Mouse (Mus musculus) midbrain, embryonic 14.5 days (tissue): ENCODE measurements around the gene Ttc28. TPM values are rescaled to one million over a fixed set of nuclear protein-coding genes. Genes with fewer than 3 reads are reported as not detected.

Source experiments
- ATAC-seq: fragments of 200-750 bp; cut with Nextera tagmentation; 2 replicates; pipeline ENCODE4 v1.8.0; 2017; ENCODE audit warnings: moderate number of reproducible peaks, moderate library complexity; ENCODE audit not compliant: low FRiP score, low TSS enrichment
- DNase-seq: peaks from one replicate; pipeline ENCODE4 v3.0.0-alpha.2; 2015
- H3K27ac ChIP-seq: fragments of 300-500 bp; sonication (generic); replicated peaks from 2 replicates; pipeline ENCODE4 v1.5.1; 2014; ENCODE audit warnings: mild to moderate bottlenecking, low read depth, low read length, moderate library complexity
- H3K27me3 ChIP-seq: fragments of 300-500 bp; sonication (generic); 2 replicates; pipeline ENCODE4 v1.6.1; 2014; ENCODE audit warnings: low read length, control low read depth, mixed read lengths; ENCODE audit not compliant: control insufficient read depth, insufficient read depth
- H3K36me3 ChIP-seq: fragments of 300-500 bp; sonication (generic); 2 replicates; pipeline ENCODE4 v1.6.1; 2014; ENCODE audit warnings: low read length, control low read depth; ENCODE audit not compliant: control insufficient read depth, insufficient read depth
- H3K4me1 ChIP-seq: fragments of 300-500 bp; sonication (generic); 2 replicates; pipeline ENCODE4 v1.6.1; 2014; ENCODE audit warnings: mild to moderate bottlenecking, antibody characterized with exemption, low read length, control low read depth; ENCODE audit not compliant: control insufficient read depth, insufficient read depth
- H3K4me2 ChIP-seq: fragments of 300-500 bp; sonication (generic); 2 replicates; pipeline ENCODE4 v1.6.1; 2014; ENCODE audit warnings: mild to moderate bottlenecking, low read length, moderate library complexity
- H3K4me3 ChIP-seq: fragments of 300-500 bp; sonication (generic); replicated peaks from 2 replicates; pipeline ENCODE4 v1.5.1; 2014; ENCODE audit warnings: low read depth, low read length
- H3K9ac ChIP-seq: fragments of 300-500 bp; sonication (generic); replicated peaks from 2 replicates; pipeline ENCODE4 v1.6.1; 2014; ENCODE audit warnings: mild to moderate bottlenecking, low read length, moderate library complexity
- H3K9me3 ChIP-seq: fragments of 300-500 bp; sonication (generic); 2 replicates; pipeline ENCODE4 v1.6.1; 2016; ENCODE audit warnings: low read length, control low read depth, mixed read lengths; ENCODE audit not compliant: control insufficient read depth
- WGBS: fragments of 180-500 bp; shearing (Covaris S2); extraction: QIAGEN DNeasy Blood & Tissue Kit; methylation state at CpG from one replicate; pipeline ENCODE4 v1.1.7; 2014; 5-methylcytosine and 5-hydroxymethylcytosine counted together
- polyA plus RNA-seq: library from polyadenylated mRNA; unstranded; fragments of >200 nt; fragmentation: Nextera tagmentation; extraction: Ambion mirVana; gene quantifications from 2 replicates; pipeline ENCODE4 v1.2.1, GENCODE M21; 2014

Ttc28 gene
- polyA plus RNA-seq, 1 experiment from 2014 or later, result 30.9 TPM

DNA sequence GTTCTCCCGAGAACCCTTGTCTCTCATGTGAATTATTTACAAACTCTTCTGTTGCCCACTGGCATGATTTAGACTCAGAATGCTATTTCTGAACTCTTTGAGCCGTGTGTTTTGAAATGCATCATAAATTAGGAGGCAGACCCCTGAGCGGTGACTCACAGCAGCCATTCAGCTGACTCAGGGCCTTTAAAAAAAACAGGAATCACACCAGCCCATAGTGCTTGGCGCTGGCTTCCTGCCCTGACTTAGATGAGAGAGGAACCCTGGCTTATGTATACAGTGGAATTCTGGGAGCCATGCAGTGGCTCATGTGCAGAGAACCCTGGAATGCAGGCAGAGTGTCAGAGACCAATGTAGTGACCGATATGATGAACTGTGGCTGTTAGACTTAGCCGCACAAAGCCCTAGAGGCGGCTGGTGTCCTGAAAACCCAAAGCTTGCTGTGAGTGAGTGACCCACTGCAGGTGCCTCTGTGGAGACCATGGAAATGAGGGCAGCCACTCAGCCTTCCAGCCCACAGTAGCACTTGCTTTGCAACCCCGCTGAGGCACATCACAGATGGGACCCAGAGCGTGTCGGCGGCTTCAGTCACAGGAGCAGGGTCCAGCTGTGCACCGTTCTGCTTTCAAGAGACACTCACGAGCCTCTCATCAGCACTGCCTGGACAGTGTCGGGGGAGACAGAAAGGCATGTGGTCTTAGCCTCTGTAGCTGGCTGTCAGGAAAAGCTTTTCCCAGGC lies 348.9 kb downstream of the Ttc28 start:
- peaks cover 39% of the 10 kb centered on the region for H3K4me1 ChIP-seq
- H3K4me3 ChIP-seq, result no peak overlapping the region
- H3K36me3 ChIP-seq, result peaks cover 59% of the 10 kb centered on the region
- H3K9me3 ChIP-seq, result no peaks in the 10 kb centered on the region
- 17% methylated on average over 14 of the region's 14 CpGs for WGBS
- no peak overlapping the region for H3K4me2 ChIP-seq
- H3K27me3 ChIP-seq, result no peaks in the 10 kb centered on the region
- DNase-seq, result peak; percentile 60
- 0 out of 2 replicates have a peak, but pooled peaks have one; percentile 37 for ATAC-seq
- H3K9ac ChIP-seq, result peak overlapping the region; percentile 24; the same call in 1 of the 2 replicates
- peak overlapping the region; percentile 58 for H3K27ac ChIP-seq

DNA sequence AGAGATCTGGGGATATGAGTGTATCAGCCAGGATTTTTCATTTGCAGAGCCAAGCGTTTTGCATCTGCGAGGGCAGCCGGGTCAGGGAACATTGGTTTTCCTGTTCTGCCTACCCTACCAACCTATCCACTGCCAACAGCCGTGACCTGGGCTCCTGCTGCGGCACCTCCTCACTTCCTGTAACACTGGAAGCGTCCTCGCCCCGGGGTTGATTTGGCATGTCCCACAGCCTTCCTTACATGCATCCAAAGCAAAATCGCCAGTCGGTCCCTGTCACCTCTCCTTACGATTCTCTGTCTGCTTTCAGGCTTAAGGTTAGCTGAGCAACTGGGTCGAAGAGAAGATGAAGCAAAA lies 349.4 kb downstream of the Ttc28 start:
- H3K9me3 ChIP-seq, result no peaks in the 10 kb centered on the region
- H3K4me2 ChIP-seq, result no peak overlapping the region
- H3K4me3 ChIP-seq, result no peak overlapping the region
- H3K27me3 ChIP-seq, result no peaks in the 10 kb centered on the region
- H3K4me1 ChIP-seq, result peaks cover 39% of the 10 kb centered on the region
- H3K9ac ChIP-seq, result no peak overlapping the region; the same call in 1 of the 2 replicates
- ATAC-seq, result no peak
- peaks cover 54% of the 10 kb centered on the region for H3K36me3 ChIP-seq
- whole genome bisulfite sequencing, result 52% methylated on average over 12 of the region's 12 CpGs
- peak overlapping the region; percentile 58 for H3K27ac ChIP-seq
- no peak for DNase-seq

DNA sequence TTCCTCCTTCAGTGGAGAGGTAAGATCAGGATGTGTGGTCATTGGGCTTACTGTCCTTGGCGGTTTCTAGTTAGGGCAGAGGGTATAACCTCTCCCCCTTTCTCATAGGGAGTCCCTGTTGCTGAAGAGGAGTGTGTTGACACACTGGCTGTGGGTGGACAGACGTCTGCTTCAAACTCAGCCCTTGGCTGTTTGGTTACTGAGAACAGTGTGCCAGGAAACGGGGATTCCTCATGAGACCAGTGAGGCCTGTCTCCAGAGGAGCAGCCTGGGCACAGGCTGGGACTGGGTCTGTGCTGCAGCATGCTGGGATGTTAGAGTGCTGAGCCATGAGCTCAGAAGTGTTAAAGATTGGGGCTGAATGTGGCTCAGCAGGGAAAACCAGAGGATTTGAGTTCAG lies 350.1 kb downstream of the Ttc28 start:
- Histone ChIP-seq H3K4me3 (no peak overlapping the region), H3K9me3 (no peaks in the 10 kb centered on the region), H3K27ac (peak overlapping the region; percentile 58; the same call in 1 of the 2 replicates), H3K9ac (no peak overlapping the region), H3K4me1 (peaks cover 39% of the 10 kb centered on the region), H3K36me3 (peaks cover 47% of the 10 kb centered on the region), H3K27me3 (no peaks in the 10 kb centered on the region), H3K4me2 (no peak overlapping the region)
- no peak for ATAC-seq
- 44% methylated on average over 3 of the region's 3 CpGs for WGBS
- no peak for DNase-seq

DNA sequence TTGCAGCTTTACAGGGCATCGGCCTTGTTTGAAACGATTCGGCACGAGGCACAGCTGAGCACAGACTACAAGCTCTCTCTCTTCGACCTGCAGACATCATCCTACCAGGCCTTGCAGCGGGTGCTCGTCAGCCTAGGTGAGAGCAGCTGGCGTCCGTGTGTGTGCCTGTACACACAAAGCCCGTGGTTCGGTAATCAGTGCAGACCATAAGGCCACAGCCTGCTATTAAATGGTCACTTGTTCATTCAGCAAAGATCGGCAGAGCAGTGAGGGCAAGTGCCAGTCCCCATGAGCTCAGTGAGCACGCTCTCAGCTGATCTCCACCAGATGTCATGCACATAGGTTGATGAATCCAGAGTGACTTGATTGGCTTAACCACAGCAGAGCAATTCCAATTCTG lies 351.4 kb downstream of the Ttc28 start:
- Histone ChIP-seq H3K27me3 (no peaks in the 10 kb centered on the region), H3K4me3 (no peak overlapping the region), H3K36me3 (peaks cover 46% of the 10 kb centered on the region), H3K4me2 (no peak overlapping the region), H3K27ac (0 out of 2 replicates have a peak overlapping the region, but pooled peaks have one; percentile 22), H3K4me1 (peaks cover 39% of the 10 kb centered on the region), H3K9ac (no peak overlapping the region), H3K9me3 (no peaks in the 10 kb centered on the region)
- WGBS, result 54% methylated on average over 13 of the region's 13 CpGs
- DNase-seq (no peak), ATAC-seq (no peak)

DNA sequence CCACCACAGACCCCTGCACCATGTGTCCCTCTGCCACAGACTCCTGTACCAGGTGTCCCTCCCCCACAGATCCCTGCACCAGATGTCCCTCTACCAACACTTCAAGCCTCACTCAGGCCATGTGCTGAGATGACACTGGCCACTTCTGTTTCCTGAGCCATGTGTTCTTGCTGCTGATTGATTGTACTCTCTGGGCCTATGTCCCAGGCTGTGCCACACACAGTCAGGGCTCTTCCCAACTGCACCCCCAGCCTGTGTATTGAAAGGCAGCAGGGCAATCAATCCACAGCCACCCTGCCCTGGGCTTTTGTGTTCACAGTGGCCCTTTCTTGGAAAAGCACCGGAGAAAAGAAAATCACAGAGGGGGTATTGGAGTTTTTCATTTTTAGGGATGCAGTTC lies 352.2 kb downstream of the Ttc28 start:
- no peak for ATAC-seq
- DNase-seq, result no peak
- Histone ChIP-seq H3K4me1 (peaks cover 38% of the 10 kb centered on the region), H3K36me3 (peaks cover 46% of the 10 kb centered on the region), H3K27ac (no peak overlapping the region), H3K27me3 (no peaks in the 10 kb centered on the region), H3K4me2 (no peak overlapping the region), H3K9ac (no peak overlapping the region), H3K4me3 (no peak overlapping the region), H3K9me3 (no peaks in the 10 kb centered on the region)
- 35% methylated on average over 1 of the region's 1 CpGs for WGBS

DNA sequence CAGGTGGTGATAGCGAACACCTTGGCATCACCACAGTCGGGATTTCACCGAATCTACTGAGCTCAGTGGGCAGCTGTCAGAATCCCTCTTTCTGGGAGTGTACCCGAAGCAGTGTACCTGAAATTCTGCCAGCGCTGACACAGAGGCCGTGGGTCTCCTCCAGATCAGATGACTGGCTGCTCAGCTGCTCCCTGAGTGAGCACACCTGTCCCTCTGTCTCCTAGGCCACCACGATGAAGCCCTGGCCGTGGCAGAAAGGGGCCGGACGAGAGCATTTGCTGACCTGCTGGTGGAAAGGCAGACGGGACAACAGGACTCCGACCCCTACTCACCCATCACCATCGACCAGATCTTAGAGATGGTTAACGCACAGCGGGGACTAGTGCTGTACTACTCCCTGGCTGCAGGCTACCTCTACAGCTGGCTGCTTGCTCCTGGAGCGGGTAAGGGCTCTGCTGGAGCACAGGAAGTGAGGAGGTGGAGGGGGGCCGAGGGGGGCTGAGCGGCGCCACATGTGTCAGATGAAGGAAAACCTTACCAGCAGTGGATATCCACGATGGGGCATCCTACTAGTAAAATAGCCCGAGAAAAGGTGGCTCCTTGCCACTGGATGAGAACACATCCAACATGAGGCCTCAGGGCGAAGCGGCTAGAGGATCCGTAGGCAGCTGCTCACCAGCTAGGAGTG lies 353.6 kb downstream of the Ttc28 start:
- ATAC-seq, result no peak
- peaks cover 24% of the 10 kb centered on the region for H3K4me1 ChIP-seq
- DNase-seq, result no peak
- no peak overlapping the region for H3K9ac ChIP-seq
- no peak overlapping the region for H3K4me2 ChIP-seq
- no peaks in the 10 kb centered on the region for H3K27me3 ChIP-seq
- no peaks in the 10 kb centered on the region for H3K9me3 ChIP-seq
- no peak overlapping the region for H3K4me3 ChIP-seq
- 80% methylated on average over 24 of the region's 24 CpGs for WGBS
- peaks cover 50% of the 10 kb centered on the region for H3K36me3 ChIP-seq
- no peak overlapping the region for H3K27ac ChIP-seq

DNA sequence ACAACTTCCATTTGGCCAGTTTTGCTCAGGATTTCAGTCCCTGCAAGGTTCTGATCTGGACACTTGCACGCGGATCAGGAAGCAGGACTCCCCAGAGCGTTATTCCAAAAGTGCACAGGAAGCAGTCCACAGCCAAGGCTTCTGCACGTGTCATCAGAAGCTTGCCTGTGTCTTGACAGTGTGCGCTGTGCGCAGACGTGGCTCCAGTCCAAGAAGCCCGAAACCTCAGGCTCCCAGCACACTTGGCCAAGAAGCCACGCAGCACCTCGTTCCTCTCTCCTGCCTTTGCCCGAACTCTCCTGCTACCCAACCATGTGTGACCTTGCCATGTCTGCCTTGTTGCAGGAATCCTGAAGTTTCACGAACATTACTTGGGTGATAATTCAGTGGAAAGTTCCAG lies 355.5 kb downstream of the Ttc28 start:
- Histone ChIP-seq H3K9ac (no peak overlapping the region), H3K4me2 (no peak overlapping the region), H3K27ac (no peak overlapping the region), H3K27me3 (no peaks in the 10 kb centered on the region), H3K9me3 (no peaks in the 10 kb centered on the region), H3K4me3 (no peak overlapping the region), H3K36me3 (peaks cover 51% of the 10 kb centered on the region), H3K4me1 (peaks cover 7% of the 10 kb centered on the region; the same call in 1 of the 2 replicates)
- ATAC-seq (no peak), DNase-seq (no peak)
- 89% methylated on average over 12 of the region's 12 CpGs for WGBS

DNA sequence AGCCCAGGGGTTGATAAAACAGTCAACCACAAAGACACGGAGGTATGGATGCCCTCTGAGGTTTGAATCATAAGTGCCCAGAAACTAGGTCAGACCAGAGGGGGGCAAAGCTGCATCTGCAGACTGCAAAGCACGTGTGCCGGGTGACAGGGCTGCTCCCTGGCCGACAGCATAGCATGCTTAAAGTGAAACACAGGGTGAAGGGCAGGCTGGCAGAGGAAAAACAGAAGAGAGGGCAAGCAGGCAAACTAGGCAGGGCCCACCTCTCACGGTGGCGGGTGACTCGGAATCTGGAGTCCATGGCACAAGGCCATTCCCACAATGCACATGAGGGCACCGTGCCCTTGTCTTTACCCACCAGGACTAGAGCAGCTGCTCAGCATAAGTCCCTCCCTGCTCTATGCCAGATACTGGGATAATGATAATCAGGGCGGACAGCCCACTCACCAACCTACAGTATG lies 357.6 kb downstream of the Ttc28 start:
- H3K36me3 ChIP-seq, result peaks cover 47% of the 10 kb centered on the region
- no peak overlapping the region for H3K9ac ChIP-seq
- no peak overlapping the region for H3K27ac ChIP-seq
- H3K4me2 ChIP-seq, result no peak overlapping the region
- DNase-seq (no peak), ATAC-seq (no peak)
- no peaks in the 10 kb centered on the region for H3K9me3 ChIP-seq
- 83% methylated on average over 9 of the region's 9 CpGs for WGBS
- no peaks in the 10 kb centered on the region for H3K27me3 ChIP-seq
- H3K4me3 ChIP-seq, result no peak overlapping the region
- 0 out of 2 replicates have a peak, but pooled peaks cover 3% of the 10 kb centered on the region for H3K4me1 ChIP-seq
